Mouse (Mus musculus) liver, postnatal 0 days (tissue): ENCODE measurements around the gene Pxmp4. TPM values are rescaled to one million over a fixed set of nuclear protein-coding genes. Genes with fewer than 3 reads are reported as not detected.
A peak's percentile ranks its signal among the peaks of the same experiment; 100 is the strongest.

ENCODE experiments used
- ATAC-seq: fragments of 200-750 bp; cut with Nextera tagmentation; 2 replicates; pipeline ENCODE4 v1.8.0; 2017; ENCODE audit warnings: mild to moderate bottlenecking, moderate library complexity
- DNase-seq: peaks from one replicate; pipeline ENCODE4 v3.0.0-alpha.2; 2016
- H3K27ac ChIP-seq: fragments of 300-500 bp; sonication (generic); 2 replicates; pipeline ENCODE4 v1.5.1; 2014; ENCODE audit warnings: antibody characterized with exemption, moderate library complexity, mild to moderate bottlenecking, low read depth
- H3K27me3 ChIP-seq: fragments of 300-500 bp; sonication (generic); 2 replicates; pipeline ENCODE4 v1.6.1; 2014; ENCODE audit warnings: low read length, control low read depth, mixed read lengths; ENCODE audit not compliant: insufficient read depth
- H3K36me3 ChIP-seq: fragments of 300-500 bp; sonication (generic); replicated peaks from 2 replicates; pipeline ENCODE4 v1.6.1; 2014; ENCODE audit warnings: mild to moderate bottlenecking, control low read depth, low read length, moderate library complexity, mixed read lengths; ENCODE audit not compliant: insufficient read depth
- H3K4me1 ChIP-seq: fragments of 300-500 bp; sonication (generic); 2 replicates; pipeline ENCODE4 v1.6.1; 2014; ENCODE audit warnings: antibody characterized with exemption, mild to moderate bottlenecking, control low read depth; ENCODE audit not compliant: insufficient read depth
- H3K4me2 ChIP-seq: fragments of 300-500 bp; sonication (generic); 2 replicates; pipeline ENCODE4 v1.6.1; 2014; ENCODE audit warnings: low read depth, mild to moderate bottlenecking, low read length, moderate library complexity, mixed read lengths
- H3K4me3 ChIP-seq: fragments of 300-500 bp; sonication (generic); 2 replicates; pipeline ENCODE4 v1.5.1; 2014; ENCODE audit warnings: low read depth, low read length
- H3K9ac ChIP-seq: fragments of 300-500 bp; sonication (generic); replicated peaks from 2 replicates; pipeline ENCODE4 v1.6.1; 2014; ENCODE audit warnings: mild to moderate bottlenecking, moderate library complexity
- H3K9me3 ChIP-seq: fragments of 300-500 bp; sonication (generic); 2 replicates; pipeline ENCODE4 v1.6.1; 2016; ENCODE audit warnings: mild to moderate bottlenecking, control low read depth, low read length, mixed read lengths
- CTCF ChIP-seq: sonication (generic); IDR thresholded peaks from 2 replicates; pipeline ENCODE4 v1.5.1; 2016; ENCODE audit warnings: antibody characterized with exemption, low read depth
- EP300 ChIP-seq: IDR thresholded peaks from 2 replicates; pipeline ENCODE4 v1.6.1; 2016; ENCODE audit warnings: antibody characterized with exemption, low read depth, mild to moderate bottlenecking
- WGBS: fragments of 180-500 bp; shearing (Covaris S2); extraction: QIAGEN DNeasy Blood & Tissue Kit; methylation state at CpG from one replicate; pipeline ENCODE4 v1.1.7; 2014; ENCODE audit not compliant: insufficient replicate concordance; 5-methylcytosine and 5-hydroxymethylcytosine counted together
- polyA plus RNA-seq: library from polyadenylated mRNA; unstranded; fragments of >200 nt; fragmentation: Nextera tagmentation; extraction: Ambion mirVana; gene quantifications from 2 replicates; pipeline ENCODE4 v1.2.1, GENCODE M21; 2015

Gene Pxmp4
- polyA plus RNA-seq, 1 experiment from 2014 or later, result 68.5 TPM

DNA sequence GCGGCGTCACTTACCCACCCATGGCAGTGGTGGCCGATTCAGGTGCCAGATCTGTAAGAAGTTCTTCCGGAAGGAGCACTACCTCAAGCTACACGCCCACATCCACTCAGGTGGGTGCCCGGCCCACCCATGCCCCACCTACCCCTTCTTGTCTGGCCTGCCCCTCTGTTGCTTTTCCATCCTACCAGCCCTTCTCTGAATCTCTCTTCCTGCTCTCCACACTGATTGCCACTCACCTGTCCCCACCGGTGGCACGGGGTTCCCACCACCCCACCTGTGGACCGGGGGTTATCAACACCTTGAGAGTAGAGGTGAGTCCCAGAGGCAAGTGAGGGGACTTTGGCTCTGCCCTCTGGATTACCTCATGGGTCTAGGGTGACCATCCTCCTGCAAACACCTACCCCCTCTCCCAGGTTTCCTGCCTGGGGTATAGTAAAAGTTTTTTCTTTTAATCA is 38.5 kb upstream of the Pxmp4 start:
- TF ChIP-seq EP300 (no peak), CTCF (no peak)

GRCm38 (mm10) chr2:154641176-154641575 is 37.7 kb upstream of the Pxmp4 start:
- peaks cover 22% of the 10 kb centered on the region for H3K36me3 ChIP-seq
- DNase-seq, result no peak
- TF ChIP-seq CTCF (no peak), EP300 (no peak)

More for the DNA sequence above, 38.5 kb upstream of the Pxmp4 start:
- Histone ChIP-seq H3K27me3 (no peaks in the 10 kb centered on the region), H3K9me3 (no peaks in the 10 kb centered on the region), H3K36me3 (peaks cover 22% of the 10 kb centered on the region), H3K4me3 (no peak overlapping the region), H3K4me2 (no peak overlapping the region), H3K27ac (no peak overlapping the region), H3K9ac (no peak overlapping the region), H3K4me1 (no peaks in the 10 kb centered on the region)
- ATAC-seq (no peak), DNase-seq (no peak)
- 93% methylated on average over 9 of the region's 9 CpGs for WGBS

DNA sequence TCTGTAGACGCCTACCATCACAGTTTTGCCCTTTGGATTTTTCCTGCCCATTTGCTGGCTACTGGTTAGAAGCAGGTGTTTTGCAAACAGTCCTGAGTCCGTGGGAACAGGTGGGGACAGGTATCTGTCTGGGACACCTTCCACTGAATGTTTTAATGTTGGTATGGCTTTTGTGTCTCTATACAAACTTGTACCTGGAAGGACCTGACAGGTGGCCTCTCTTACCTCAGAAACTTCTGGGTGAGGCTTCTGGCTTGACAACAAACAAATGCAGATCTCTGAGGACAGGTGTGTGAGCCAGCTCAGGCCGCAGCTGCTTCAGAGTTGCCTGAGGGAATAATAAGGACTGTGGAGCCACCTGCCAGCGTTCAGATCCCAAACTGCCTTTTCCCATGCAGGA is 35.6 kb upstream of the Pxmp4 start:
- no peak for ATAC-seq
- TF ChIP-seq CTCF (no peak), EP300 (no peak)
- Histone ChIP-seq H3K9ac (no peak overlapping the region), H3K9me3 (no peaks in the 10 kb centered on the region), H3K4me2 (no peak overlapping the region), H3K4me3 (no peak overlapping the region), H3K27me3 (no peaks in the 10 kb centered on the region), H3K27ac (no peak overlapping the region), H3K4me1 (peaks cover 5% of the 10 kb centered on the region; the same call in 1 of the 2 replicates), H3K36me3 (peaks cover 20% of the 10 kb centered on the region)
- 82% methylated on average over 4 of the region's 4 CpGs for WGBS
- no peak for DNase-seq

More at GRCm38 (mm10) chr2:154641176-154641575, 37.7 kb upstream of the Pxmp4 start:
- ATAC-seq, result no peak
- Histone ChIP-seq H3K4me3 (no peak overlapping the region), H3K4me2 (no peak overlapping the region), H3K9ac (no peak overlapping the region), H3K4me1 (no peaks in the 10 kb centered on the region), H3K27ac (no peak overlapping the region), H3K9me3 (no peaks in the 10 kb centered on the region), H3K27me3 (no peaks in the 10 kb centered on the region)
- 79% methylated on average over 8 of the region's 8 CpGs for WGBS

DNA sequence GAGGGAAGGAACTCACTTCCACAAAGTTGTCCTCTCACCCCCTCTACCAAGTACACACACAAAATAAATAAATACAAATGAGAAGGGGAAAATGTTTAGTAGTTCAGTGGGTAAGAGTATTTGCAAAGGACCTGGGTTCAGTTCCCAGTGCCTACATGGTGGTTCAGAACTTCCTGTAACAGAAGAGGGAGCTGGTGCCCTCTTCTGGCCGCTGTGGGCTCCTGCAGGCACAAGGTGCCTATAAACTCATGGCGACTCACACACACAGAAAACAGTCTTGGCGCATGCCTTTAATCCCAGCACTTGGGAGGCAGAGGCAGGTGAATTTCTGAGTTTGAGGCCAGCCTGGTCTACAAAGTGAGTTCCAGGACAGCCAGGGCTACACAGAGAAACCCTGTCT is 35.0 kb upstream of the Pxmp4 start:
- no peak for ATAC-seq
- H3K4me3 ChIP-seq, result no peak overlapping the region
- WGBS, result 93% methylated on average over 3 of the region's 3 CpGs
- no peak for TF ChIP-seq EP300
- peak; percentile 41 for TF ChIP-seq CTCF
- H3K4me1 ChIP-seq, result peaks cover 5% of the 10 kb centered on the region; the same call in 1 of the 2 replicates
- no peak overlapping the region for H3K4me2 ChIP-seq
- peaks cover 18% of the 10 kb centered on the region for H3K36me3 ChIP-seq
- no peaks in the 10 kb centered on the region for H3K27me3 ChIP-seq
- no peak overlapping the region for H3K9ac ChIP-seq
- DNase-seq, result no peak
- H3K27ac ChIP-seq, result no peak overlapping the region
- no peaks in the 10 kb centered on the region for H3K9me3 ChIP-seq

- Histone ChIP-seq H3K4me1 (peaks cover 5% of the 10 kb centered on the region; the same call in 1 of the 2 replicates), H3K9ac (no peak overlapping the region), H3K27ac (no peak overlapping the region), H3K27me3 (no peaks in the 10 kb centered on the region), H3K9me3 (no peaks in the 10 kb centered on the region), H3K4me2 (no peak overlapping the region), H3K4me3 (no peak overlapping the region), H3K36me3 (peaks cover 17% of the 10 kb centered on the region)
- no peak for TF ChIP-seq EP300
- TF ChIP-seq CTCF, result no peak
- no peak for ATAC-seq
- WGBS, result 98% methylated on average over 2 of the region's 2 CpGs
- no peak for DNase-seq
Observed at GRCm38 (mm10) chr2:154635826-154636225, 32.3 kb upstream of the Pxmp4 start.

- peaks cover 5% of the 10 kb centered on the region; the same call in 1 of the 2 replicates for H3K4me1 ChIP-seq
- peak; percentile 88 for TF ChIP-seq EP300
- TF ChIP-seq CTCF, result no peak
- peak overlapping the region; percentile 67 for H3K4me2 ChIP-seq
- ATAC-seq (no peak), DNase-seq (no peak)
- H3K9ac ChIP-seq, result 0 out of 2 replicates have a peak overlapping the region, but pooled peaks have one; percentile 2
- H3K4me3 ChIP-seq, result no peak overlapping the region; the same call in 1 of the 2 replicates
- H3K36me3 ChIP-seq, result peaks cover 22% of the 10 kb centered on the region
- no peaks in the 10 kb centered on the region for H3K27me3 ChIP-seq
- no peaks in the 10 kb centered on the region for H3K9me3 ChIP-seq
- H3K27ac ChIP-seq, result peak overlapping the region; percentile 87
- WGBS, result 77% methylated on average over 9 of the region's 9 CpGs
Observed at GRCm38 (mm10) chr2:154633876-154634644, 30.6 kb upstream of the Pxmp4 start.
